Mouse (Mus musculus) R1 (cell line): ENCODE data around the gene Sf3a2.

Experiments
- DNase-seq: peaks from one replicate; pipeline ENCODE4 v3.0.0-alpha.2; 2018; ENCODE audit warnings: low read depth, low spot score

Gene Sf3a2

DNA sequence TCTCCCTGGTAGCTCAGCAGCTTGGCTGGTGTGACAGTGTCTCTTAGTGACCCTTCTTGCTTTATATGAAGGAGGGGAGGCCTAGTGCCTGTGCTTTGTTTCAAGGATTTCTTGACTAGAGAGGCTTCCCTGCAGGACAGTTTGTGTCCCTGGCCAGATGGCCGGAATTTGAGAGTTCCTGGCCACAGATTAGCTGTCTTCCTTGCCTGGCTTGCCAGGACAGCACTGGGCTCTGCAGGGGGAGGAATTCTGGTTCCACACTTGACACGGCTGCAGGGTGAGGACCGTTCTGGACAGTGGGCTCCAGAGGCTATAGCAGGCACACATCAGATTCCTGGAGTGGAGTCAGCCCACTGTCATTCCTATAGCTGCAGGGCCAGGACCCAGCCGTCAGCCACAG lies 22.3 kb upstream of the Sf3a2 start:
- no peak for DNase-seq

DNA sequence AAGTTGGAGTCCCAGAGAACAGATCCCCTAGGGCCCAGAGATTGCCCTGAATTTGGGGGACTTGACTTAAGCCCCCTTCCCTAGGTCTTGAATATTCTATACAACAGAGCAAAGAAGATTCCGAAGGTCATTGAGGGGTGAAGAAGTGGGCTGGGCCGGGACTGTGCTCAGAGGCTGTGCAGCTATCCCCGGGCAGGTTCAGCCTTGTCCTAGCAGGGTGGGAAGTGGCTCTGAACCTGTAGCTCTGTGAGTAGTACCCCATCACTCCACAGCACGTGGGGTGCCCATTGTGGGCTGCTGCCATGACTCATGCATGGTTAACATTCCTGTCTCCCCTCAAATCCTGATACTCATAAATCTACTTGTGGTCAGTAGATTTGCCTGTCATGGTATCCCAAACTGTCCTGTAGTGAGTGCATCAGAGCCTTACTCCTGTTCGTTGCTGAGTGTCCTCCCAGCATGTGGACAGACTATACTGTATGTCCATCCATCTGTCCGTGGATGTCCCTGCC lies 21.6 kb upstream of the Sf3a2 start:
- no peak for DNase-seq

DNA sequence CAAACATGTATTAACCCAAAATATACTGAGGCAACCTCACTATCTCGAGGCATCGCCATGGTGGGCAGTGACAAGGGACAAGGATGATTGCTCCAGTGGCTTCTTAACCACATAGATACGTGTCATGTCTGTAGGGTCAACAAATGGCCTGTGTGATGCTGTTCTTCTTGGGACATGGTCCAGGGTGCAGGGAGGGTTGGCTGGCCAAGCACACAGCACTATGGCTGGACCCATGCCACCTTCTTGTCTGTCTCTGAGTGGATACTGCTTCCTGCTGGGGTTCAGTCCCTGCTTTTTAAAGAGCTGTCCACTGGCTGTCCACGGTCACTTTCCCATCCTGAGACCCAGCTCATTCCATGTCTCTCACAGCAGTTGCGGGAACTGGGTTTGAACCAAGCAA lies 20.9 kb upstream of the Sf3a2 start:
- no peak for DNase-seq

DNA sequence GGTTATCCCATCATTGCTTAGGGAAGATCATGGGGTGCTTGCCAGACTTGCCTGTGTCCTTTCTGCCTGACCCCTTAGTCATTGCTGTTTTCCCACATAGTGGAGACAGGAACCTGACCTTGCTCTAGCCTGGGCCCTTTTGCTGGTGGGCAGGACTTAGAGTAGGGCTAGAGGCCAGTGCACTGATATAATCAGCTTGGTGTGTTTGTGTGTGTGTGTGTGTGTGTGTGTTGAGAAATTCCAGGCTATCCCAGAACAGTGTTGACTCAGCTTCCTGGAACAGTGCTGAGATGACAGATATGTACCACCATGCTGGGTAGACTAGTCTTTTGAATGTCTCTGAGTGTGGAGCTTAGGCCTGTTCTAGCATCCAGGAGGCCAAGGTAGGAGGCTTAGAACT lies 18.4 kb upstream of the Sf3a2 start:
- DNase-seq, result no peak

DNA sequence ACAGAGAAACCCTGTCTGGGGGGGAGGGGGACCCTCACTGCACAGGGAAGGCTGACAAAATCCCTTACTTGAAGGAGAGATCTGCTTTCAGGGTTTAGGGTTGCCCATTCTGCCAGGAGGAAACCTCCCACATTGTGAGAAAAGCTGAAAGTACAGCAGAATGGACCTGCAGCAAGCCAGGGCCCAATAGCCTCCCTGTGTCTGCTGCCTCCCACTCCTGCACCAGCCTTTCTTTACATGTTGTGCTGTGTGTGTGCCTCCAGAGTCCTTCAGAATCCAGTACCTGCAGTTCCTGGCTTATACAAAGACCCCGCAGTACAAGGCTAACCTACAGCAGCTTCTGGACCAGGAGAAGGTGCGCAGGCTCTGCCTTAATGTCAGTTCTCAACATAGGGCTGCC lies 13.7 kb upstream of the Sf3a2 start:
- DNase-seq, result no peak

DNA sequence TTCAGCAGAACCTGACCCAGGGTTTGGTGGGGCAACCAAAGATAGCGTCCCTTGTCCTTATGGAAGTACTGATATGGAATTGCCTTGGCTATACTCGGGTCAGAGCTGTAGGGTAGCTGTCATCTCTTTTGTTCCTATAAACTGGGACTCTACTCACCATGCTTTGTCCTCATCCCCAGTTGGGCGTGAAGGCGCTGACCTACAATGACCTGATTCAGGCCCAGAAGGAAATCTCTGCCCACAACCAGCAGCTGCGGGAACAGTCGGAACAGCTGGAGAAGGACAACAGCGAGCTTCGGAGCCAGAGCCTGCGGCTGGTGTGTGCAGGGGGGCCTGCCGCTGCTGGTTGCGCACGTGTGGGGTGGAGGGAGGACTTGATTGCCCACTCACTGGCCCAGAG lies 13.1 kb upstream of the Sf3a2 start:
- no peak for DNase-seq

DNA sequence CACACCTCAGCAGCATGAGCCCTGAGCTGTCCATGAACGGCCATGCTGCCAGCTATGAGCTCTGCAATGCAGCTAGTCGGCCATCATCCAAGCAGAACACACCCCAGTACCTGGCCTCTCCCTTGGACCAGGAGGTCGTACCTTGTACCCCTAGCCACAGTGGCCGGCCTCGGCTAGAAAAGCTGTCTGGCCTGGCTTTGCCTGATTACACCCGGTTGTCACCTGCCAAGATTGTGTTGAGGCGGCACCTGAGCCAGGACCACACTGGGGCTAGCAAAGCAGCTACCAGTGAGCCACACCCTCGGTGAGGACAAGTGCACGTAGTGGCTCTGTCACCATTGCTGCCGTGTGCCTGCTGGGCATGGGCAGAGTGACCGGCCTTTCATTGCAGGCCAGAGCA lies 12.0 kb upstream of the Sf3a2 start:
- no peak for DNase-seq

DNA sequence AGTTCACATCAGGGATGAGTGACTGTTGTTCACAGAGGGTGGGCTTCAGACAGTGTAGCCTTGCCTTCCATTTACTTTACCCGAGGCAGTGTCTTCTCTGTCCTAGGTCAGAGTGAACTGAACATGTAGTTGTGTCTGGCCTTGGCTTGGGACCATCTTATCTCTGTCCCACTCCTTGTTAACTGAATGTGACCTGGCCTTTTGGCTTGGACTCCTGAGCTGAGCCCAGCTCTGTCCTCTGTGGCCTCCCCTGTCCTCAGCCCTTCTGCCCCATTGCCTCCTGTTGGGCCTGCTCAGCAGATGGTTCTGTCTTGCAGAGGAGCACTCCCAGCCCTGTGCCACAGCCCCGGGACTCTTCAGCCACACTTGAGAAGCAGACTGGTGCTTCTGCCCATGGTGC lies 10.5 kb upstream of the Sf3a2 start:
- no peak for DNase-seq

DNA sequence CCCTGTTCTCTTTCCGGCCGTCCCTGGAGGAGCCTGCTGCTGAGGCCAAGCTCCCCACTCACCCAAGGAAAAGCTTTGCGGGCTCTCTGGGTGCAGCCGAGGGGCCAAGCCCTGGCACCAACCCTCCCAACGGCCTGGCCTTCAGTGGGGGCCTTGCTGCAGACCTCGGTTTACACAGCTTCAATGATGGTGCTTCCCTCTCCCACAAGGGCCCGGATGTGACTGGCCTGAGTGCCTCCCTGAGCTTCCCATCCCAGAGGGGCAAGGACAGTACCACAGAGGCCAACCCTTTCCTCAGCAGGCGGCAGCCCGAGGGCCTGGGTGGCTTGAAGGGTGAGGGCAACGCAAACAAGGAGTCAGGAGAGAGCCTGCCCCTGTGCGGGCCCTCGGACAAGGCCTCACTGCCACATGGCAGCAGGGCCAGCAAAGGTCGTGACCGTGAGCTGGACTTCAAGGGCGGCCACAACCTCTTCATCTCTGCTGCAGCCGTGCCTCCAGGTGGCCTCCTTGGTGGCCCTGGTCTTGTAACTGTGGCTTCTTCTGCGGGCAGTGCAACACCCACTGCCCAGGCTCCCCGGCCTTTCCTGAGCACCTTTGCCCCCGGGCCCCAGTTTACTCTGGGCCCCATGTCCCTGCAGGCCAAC lies 7.1 kb upstream of the Sf3a2 start:
- DNase-seq, result no peak

DNA sequence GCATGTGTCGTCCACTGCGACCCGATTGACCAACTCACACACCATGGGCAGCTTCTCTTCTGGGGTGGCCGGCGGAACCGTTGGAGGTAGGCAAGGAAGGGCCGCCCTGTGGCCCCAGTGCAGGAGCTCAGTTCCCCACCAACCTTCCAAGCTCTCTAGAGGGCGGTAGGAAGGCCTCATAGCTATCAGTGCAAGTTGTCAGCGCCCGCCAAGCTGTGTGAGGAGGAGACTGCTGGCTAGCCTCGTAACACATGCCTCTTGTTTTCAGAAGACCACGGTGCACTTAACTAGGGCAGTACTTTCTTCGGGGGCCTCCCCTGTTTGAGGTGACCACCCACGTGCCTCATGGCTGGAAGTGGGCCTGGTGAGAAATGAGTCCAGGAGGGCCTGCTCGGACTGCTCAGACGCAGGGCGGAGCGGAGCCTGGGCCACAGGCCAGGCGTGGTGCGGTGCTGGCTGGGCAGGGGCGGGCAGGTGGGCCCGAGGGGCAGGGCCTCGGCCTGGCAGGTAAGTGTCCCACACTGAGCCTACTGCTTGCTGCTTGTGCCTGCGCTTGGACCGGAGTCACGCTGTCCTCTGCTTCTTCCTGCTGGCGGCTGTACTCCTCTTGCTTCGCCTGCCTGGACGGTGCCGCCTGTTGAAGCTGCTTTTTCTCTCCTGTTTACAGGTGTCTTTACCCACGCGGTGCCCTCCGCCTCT lies 6.4 kb upstream of the Sf3a2 start:
- peak; percentile 42 for DNase-seq

DNA sequence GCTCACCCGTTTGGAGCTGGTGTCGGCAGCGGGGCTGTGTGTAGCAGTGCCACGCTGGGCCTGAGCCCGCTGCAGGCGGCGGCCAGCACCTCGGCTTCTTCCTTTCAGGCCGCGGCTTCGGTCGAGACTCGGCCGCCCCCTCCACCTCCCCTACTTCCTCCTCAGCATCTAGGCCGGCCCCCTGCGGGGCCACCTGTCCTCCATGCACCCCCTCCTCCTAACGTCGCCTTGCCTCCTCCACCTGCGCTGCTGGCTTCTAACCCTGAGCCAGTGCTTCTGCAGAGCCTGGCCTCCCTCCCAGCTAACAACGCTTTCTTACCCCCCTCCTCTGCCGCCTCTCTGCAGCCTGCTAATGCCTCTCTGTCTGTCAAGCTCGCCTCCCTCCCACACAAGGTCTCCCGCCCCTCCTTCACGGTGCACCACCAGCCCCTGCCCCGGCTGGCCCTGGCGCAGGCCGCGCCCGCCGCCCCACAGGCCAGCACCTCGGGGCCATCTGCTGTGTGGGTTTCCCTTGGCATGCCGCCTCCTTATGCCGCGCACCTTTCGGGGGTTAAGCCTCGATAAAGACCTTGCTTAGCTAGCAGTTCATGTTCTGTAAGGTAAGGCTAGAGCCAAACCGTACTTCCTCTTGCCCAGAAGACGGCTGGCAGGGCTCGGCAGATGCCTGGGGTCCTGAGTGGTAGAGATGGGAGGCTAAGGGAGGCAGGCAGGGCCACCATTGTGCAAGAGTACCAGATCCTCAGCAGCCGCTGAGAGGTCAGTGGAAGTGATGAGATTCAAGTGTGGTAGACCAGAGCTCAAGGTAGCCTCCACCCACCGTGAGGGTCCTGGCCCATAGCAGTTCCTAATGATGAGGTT lies 5.6 kb upstream of the Sf3a2 start:
- peak; percentile 42 for DNase-seq

DNA sequence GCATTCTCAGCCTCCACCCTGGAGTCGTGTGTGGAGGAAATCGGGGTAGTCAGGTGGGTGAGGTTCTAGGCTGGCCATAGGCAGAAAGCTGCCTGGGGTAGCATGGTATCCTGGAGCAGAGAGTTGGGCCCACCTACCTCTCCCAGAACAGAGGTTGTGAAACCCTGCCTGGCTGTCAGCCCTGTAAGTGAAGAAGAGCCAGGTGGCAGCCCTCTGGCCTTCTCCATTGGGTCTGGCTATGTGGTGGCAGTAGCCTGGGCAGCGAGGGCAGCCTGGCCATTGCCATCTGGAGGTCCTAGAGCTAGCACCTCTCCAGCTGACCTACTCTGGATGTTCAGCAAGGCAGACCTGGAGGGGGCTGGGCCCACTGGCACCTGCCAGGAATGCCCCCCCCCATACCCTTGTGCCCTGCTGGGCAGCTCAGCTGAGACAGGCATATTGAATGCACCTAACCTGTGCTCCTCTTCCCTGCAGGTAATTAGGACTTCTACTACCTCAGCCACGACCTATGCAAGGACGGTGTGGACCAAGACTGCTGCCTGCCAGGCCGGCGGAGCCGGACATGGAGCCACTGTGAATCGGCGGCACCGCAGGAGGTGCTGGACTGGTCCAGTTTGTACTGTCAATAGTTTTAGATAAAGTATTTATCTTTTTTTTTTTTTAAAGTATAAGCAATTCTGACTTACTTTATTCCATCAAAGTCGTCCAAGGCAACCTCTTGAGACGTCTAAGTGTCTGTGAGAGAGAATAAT lies 4.8 kb upstream of the Sf3a2 start:
- no peak for DNase-seq

DNA sequence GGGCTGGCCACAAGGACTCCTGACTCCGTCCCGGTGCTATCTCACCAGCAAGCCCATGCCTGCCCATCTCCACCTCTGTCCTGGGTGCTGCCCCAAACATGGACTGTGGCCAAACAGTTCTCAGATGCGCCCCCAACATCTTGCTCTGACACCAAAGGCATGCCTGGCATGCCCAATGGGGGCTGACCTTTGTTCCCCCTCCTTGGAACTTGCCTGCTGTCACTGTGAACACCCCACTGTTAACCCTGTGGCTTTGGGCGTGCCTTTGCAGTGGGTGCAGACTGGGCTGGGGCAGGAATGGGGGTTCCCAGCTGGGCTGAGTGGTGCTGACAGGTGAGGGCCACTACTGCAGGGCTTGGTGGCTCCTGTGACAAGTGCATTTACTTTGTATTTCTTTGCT lies 4.2 kb upstream of the Sf3a2 start:
- DNase-seq, result no peak

DNA sequence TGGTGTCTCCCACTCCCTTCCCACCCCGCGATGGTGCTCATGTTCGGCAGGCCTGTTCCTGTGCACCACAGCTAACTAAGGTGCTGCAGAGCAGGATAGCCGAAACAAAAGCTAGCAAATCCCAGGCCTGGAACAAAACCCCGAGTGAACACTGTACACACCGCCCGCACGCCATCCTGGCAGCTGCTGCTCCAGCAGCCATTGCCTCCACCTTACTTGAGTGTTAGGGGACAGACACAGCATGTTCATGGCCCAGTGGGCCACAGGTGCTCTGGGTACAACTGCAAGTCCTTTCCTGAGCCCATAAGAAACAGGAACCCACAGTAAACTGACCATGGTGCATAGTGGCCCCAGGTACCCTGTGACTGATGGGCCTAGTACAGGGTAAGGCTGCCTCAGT lies 3.2 kb upstream of the Sf3a2 start:
- DNase-seq, result no peak

DNA sequence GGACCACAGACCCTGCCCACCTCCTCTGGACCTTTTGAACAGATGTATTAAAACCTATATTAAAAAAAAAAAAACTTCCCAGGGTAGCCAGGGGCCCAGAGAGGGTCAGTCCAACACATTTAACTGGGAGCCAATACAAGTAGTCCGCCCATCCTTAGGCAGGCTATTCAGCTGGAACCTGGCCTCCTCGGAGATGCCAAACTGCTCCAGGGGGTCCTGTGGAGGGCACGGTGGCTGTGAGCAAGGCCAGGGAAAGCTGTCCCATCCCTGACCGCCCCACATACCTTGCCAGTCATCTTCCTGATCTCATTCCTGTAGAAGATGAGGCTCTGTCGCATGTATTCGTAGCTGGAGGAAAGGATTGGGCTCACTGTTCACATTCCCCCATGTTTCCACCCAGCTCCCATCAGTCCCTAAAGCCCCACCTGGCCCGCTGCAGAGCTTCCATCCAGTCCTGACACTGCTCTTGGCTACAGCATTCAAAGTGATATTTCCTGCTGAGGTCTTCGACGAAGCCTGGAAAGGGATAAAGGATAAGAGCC lies 1.6 kb upstream of the Sf3a2 start:
- DNase-seq, result no peak

DNA sequence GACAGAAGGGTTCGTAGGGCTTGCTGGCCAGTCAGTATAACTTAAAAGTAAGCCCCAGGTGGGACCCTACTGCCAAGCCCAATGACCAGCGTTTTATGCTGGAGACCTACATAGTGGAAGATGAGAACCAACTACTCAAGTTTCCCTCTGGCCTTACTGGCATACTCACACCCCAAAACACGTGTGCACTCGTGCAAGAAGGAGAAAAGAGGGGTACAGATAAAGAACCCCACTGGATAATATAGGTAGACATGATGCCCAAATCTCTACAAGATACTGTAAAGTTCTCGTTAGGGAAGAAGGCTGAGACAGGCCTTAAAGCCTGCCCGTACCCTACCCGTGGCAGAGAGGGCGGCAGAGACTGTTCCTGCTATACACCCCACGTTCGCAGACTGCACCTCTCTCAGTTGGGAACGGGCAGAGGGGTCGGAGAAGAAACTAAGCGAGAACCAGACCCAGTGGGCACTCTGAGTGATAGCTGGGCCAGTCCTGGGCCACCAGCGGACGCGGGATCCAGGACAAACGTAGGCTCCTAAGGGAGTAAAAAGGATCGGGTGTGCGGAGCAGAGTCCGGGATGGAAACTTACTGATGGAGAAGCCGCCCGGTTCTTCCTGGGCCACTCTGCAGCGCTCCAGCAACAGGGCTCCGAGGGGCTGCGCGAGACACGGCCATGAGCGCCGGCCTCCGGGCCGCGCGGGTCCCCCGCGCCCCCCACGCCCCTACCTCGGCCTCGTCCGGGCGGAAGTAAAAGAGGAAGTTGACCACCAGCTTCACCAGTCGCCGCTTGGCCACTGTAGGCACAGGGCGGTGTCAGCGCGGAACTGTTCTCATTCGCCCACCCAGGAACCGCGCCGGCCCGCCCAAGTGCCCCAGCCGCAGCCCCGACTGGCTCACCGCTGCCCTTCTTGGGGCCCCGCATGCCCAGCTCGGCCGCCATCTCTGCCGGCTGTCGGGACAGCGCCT lies 530 bp upstream of the Sf3a2 start:
- no peak for DNase-seq

DNA sequence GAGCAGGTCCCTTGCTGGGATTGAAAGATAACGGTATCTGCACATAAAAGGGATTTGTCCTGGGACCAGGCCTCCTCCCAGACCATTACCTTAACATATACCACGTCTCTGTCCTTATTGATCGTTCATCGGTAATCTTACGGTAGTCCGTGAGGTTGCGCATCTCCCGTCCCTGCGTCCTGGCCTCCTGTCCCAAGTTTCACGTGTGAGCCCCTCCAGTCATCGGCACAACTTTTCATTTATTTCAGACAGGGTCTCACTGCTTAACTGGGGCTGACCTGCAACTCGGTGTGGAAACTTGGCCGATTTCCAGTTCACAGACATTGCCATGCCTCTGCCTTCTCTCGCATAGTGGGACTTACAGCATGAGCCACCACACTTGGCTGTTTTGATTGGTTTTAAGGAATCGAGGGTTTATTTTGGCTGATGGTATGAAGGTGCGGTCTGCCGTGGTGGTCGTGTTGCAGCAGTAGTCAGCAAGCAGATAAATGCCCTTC lies 1.1 kb downstream of the Sf3a2 start:
- DNase-seq, result no peak

DNA sequence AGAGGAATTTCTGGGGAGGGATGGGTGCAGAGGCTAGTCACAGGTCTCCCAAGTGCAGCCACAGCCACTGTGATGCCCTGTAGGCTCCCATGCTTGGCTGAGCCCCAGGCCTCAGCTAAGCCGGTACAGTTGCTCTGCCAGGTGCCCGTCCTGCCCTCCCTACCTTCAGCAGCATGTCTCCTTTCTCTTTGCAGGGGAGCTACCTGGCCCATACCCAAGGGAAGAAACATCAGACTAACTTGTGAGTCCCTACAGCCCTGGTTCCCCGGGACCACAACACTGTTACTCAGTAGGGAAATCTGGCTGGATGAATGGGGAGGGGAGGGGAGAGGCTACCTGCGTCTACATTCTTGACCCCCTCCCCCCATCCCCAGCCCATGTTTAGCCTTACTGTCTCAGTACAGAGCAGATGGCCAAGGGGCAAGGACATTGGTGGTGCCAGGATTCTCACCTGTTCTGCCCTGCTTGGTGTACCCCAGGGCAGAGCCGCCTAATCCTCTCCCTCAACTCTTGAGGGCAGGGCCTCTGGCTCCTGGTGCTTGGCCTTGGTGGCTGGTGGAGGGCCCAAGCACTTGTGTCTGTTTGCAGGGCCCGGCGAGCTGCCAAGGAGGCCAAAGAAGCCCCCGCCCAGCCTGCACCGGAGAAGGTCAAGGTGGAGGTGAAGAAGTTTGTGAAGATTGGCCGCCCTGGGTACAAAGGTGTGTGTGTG lies 4.4 kb downstream of the Sf3a2 start:
- no peak for DNase-seq

DNA sequence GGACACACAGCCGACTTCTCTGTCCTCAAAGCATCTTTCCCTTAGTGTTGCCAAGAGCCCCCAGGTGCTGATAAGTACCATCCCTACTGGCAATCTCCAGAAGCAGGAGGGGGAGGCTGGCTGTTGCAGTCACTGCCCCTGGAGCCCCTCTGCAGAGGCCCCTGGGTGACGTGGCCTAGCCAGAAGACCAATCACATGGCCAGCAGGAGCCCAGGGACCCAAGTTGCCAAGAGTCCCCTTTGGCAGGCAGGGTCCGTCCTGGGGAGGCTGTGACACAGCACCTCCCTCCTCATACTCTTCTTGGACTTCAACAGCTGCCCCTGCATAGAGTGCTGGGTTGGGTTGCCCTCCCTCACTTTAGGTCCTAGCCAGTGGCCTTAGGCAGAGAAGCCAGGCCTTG lies 5.0 kb downstream of the Sf3a2 start:
- no peak for DNase-seq

DNA sequence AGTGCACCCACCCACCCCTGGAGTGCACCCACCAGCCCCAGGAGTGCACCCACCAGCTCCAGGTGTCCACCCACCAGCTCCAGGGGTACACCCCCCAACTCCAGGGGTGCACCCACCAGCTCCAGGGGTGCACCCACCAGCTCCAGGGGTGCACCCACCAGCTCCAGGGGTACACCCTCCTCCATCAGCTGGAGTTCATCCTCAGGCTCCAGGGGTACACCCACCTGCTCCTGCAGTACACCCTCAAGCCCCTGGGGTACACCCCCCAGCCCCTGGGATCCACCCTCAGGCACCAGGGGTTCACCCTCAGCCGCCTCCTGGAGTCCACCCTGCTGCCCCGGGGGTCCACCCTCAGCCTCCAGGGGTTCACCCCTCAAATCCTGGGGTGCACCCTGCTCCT lies 6.3 kb downstream of the Sf3a2 start:
- DNase-seq, result no peak
